Mouse (Mus musculus): Measurements from ENCODE around the gene Gm10096. TPM values are rescaled to one million over a fixed set of nuclear protein-coding genes. Genes with fewer than 3 reads are reported as not detected.
"Not testable (repeated sequence)": the region's sequence is repeated elsewhere in the genome, so short reads cannot be mapped to it uniquely, and the experiment has no call there.

The Gm10096 gene
- polyA plus RNA-seq (2015; fragmentation: Nextera tagmentation; extraction: Ambion mirVana) = not detected in 2 replicates

- H3K27me3 ChIP-seq; H3K4me1 ChIP-seq (replicated peaks); H3K4me3 ChIP-seq (replicated peaks); ATAC-seq; H3K9ac ChIP-seq (replicated peaks); H3K36me3 ChIP-seq; H3K27ac ChIP-seq; H3K9me3 ChIP-seq; H3K4me2 ChIP-seq (replicated peaks): not testable (repeated sequence)
- no CpG with 5 or more reads among the region's 5 CpGs for WGBS
Measured at GRCm38 (mm10) chrX:28954602-28955001, at the start of gene Gm10096. TSS of gene Gm10096 (minus strand) at chrX:28954702.

Measured in midbrain, embryonic 13.5 days (tissue).